ENCODE assay signal across 8 mouse cellular contexts in the genomic region with DNA sequence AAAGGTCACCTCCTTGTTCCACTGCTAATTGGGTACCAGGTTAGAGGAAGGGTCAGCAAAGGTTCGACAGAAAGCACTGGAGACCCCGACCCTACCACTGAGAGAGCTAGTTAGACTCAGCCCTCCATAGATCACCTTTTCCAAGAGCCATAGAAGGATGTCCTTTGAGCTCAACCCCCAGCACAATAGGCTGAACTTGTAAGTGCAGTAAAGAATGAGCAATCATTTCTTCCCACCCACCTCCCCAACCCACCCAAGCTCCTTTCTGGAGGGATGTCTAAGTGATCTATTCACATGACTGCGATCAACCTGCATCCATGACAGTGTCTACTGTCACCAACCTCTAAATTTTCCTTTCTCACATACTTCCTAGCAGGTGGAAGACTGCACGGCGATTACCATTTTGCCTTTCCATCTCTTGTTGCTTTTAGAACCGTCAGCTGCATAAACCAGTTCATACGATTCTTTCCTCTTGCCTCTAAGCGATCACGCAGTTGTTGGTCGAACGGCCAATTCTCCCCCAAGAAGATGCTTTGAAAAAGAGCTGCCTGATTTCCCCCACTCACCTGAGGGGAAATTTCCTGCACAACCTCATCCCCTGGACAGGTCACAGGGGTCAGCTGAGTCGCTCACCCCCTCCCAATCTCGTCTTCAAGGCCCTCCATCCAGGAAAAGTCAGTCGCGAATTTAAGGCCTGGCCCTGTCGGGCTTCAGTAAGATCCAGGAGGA. TPM values are rescaled to one million over a fixed set of nuclear protein-coding genes. Genes with fewer than 3 reads are reported as not detected.
DNase-seq lines count a peak whose midpoint lies in the region; ATAC-seq and TF ChIP-seq lines count a peak whose summit lies in the region.

No protein-coding gene starts in this region.

- H3K36me3 ChIP-seq in heart, embryonic 11.5 days (ENCODE audit: control insufficient read depth, insufficient read depth, low read length), result no peaks in the 10 kb centered on the region
- no peaks in the 10 kb centered on the region for H3K36me3 ChIP-seq in hindbrain, embryonic 13.5 days
- H3K36me3 ChIP-seq in midbrain, embryonic 14.5 days (ENCODE audit: control insufficient read depth, insufficient read depth, low read length), result no peaks in the 10 kb centered on the region

- peaks cover 26% of the 10 kb centered on the region for H3K4me1 ChIP-seq in heart, embryonic 11.5 days (ENCODE audit: control insufficient read depth, insufficient read depth, low read length)
- peaks cover 48% of the 10 kb centered on the region for H3K4me1 ChIP-seq in hindbrain, embryonic 13.5 days (replicated peaks)
- H3K4me1 ChIP-seq in midbrain, embryonic 14.5 days (ENCODE audit: control insufficient read depth, insufficient read depth, low read length), result peaks cover 39% of the 10 kb centered on the region

- H3K9ac ChIP-seq in heart, embryonic 11.5 days (ENCODE audit: low read depth, low read length), result peak overlapping the region; percentile 99
- peak overlapping the region; percentile 97 for H3K9ac ChIP-seq in hindbrain, embryonic 13.5 days
- H3K9ac ChIP-seq in midbrain, embryonic 14.5 days (replicated peaks; ENCODE audit: low read length), result peak overlapping the region; percentile 96

- no peak for DNase-seq in heart, postnatal 10 days
- DNase-seq in 3T3-L1 (ENCODE audit: low read depth, low spot score), result peak; percentile 49
- DNase-seq in brain, embryonic 14.5 days (ENCODE audit: low read depth), result peak; percentile 73
- DNase-seq in midbrain, embryonic 14.5 days, result peak; percentile 50
- DNase-seq in adrenal gland, postnatal 4 days (ENCODE audit: low spot score in 2 of 2), result no peak
- no peak for DNase-seq in adrenal gland, adult 2 months

- peak overlapping the region; percentile 75 for H3K4me2 ChIP-seq in heart, embryonic 11.5 days
- H3K4me2 ChIP-seq in hindbrain, embryonic 13.5 days, result peak overlapping the region; percentile 94
- H3K4me2 ChIP-seq in midbrain, embryonic 14.5 days (ENCODE audit: low read length), result peak overlapping the region; percentile 73

- peak overlapping the region; percentile 92 for H3K27ac ChIP-seq in heart, embryonic 11.5 days (ENCODE audit: low read depth, low read length)
- peak overlapping the region; percentile 96 for H3K27ac ChIP-seq in hindbrain, embryonic 13.5 days
- peak overlapping the region; percentile 93 for H3K27ac ChIP-seq in midbrain, embryonic 14.5 days (replicated peaks; ENCODE audit: low read depth, low read length)

- intact Hi-C loops in heart, postnatal 10 days (cut with DNase I), result loop anchor here (5.0 kb wide), 2 partner anchors 222 to 372 kb away; no protein-coding TSS in a partner anchor

- no peak for ATAC-seq in heart, embryonic 11.5 days (replicated peaks; ENCODE audit: insufficient number of reproducible peaks, low FRiP score, low TSS enrichment)
- ATAC-seq in hindbrain, embryonic 13.5 days (ENCODE audit: low FRiP score), result no peak
- no peak for ATAC-seq in midbrain, embryonic 14.5 days (ENCODE audit: low FRiP score, low TSS enrichment)

- peak overlapping the region; percentile 93 for H3K4me3 ChIP-seq in heart, embryonic 11.5 days (ENCODE audit: low read depth, low read length)
- H3K4me3 ChIP-seq in hindbrain, embryonic 13.5 days, result peak overlapping the region; percentile 94
- peak overlapping the region; percentile 88 for H3K4me3 ChIP-seq in midbrain, embryonic 14.5 days (replicated peaks; ENCODE audit: low read depth, low read length)

- H3K27me3 ChIP-seq in heart, embryonic 11.5 days (ENCODE audit: control insufficient read depth, insufficient read depth, low read length), result no peaks in the 10 kb centered on the region
- no peaks in the 10 kb centered on the region for H3K27me3 ChIP-seq in hindbrain, embryonic 13.5 days
- no peaks in the 10 kb centered on the region for H3K27me3 ChIP-seq in midbrain, embryonic 14.5 days (ENCODE audit: control insufficient read depth, insufficient read depth, low read length)

- H3K9me3 ChIP-seq in heart, embryonic 11.5 days (replicated peaks; ENCODE audit: control insufficient read depth, low read length), result no peaks in the 10 kb centered on the region
- H3K9me3 ChIP-seq in hindbrain, embryonic 13.5 days, result no peaks in the 10 kb centered on the region
- H3K9me3 ChIP-seq in midbrain, embryonic 14.5 days (ENCODE audit: control insufficient read depth, low read length), result no peaks in the 10 kb centered on the region

- TF ChIP-seq CTCF in brain, embryonic 14.5 days (IDR thresholded peaks at IDR 0.05; ENCODE audit: borderline replicate concordance, extremely low read depth, insufficient read depth, insufficient read length), result no peak

- 10% methylated on average over 16 of the region's 16 CpGs for WGBS in heart, embryonic 11.5 days (ENCODE audit: insufficient replicate concordance)
- 6% methylated on average over 16 of the region's 16 CpGs for WGBS in hindbrain, embryonic 13.5 days
- 4% methylated on average over 16 of the region's 16 CpGs for WGBS in midbrain, embryonic 14.5 days

- no peak for TF ChIP-seq POLR2A in brain, embryonic 14.5 days (IDR thresholded peaks at IDR 0.05; ENCODE audit: borderline replicate concordance, extremely low read depth, insufficient read depth, insufficient read length, poor library complexity, severe bottlenecking)

RNA-seq across cellular contexts. Expression of a gene that starts 1.0 kb away (rescaled TPM):
- polyA plus RNA-seq in heart, embryonic 11.5 days (2014; fragmentation: Nextera tagmentation; extraction: Ambion mirVana), result 56.1 and 68.1 TPM in 2 replicates
- 100 to 1,000 TPM in 1 of 2 experiments, 10 to 100 TPM in 1; 88.7 to 104 TPM for total RNA-seq in heart, postnatal 10 days (2021)
- polyA plus RNA-seq in brain, embryonic 14.5 days (2012; rRNA removed), result 173 and 195 TPM in 2 replicates
- 106 and 108 TPM in 2 replicates for polyA plus RNA-seq in hindbrain, embryonic 13.5 days (2015; fragmentation: Nextera tagmentation; extraction: Ambion mirVana)
- polyA plus RNA-seq in midbrain, embryonic 14.5 days (2014; fragmentation: Nextera tagmentation; extraction: Ambion mirVana), result 127 and 142 TPM in 2 replicates
- total RNA-seq in adrenal gland, postnatal 4 days (2021), result 100 to 1,000 TPM; 171 to 173 TPM
- 100 to 1,000 TPM; 218 to 230 TPM for total RNA-seq in adrenal gland, adult 2 months (2021)
- 33.9 and 37.0 TPM in 2 replicates for polyA plus RNA-seq in adrenal gland, adult 2 months (2012; rRNA removed)

Comparison
In these comparisons a context has a peak if more than half of its experiments do, and no peak if none do; other contexts are left out.
1. DNase-seq: peak in 3T3-L1 (single experiment), brain, embryonic 14.5 days (single experiment) and midbrain, embryonic 14.5 days (single experiment); none in heart, postnatal 10 days (0 of 2), adrenal gland, postnatal 4 days (0 of 2) and adrenal gland, adult 2 months (single experiment).
2. Peak in every context shown above with its lines, with median percentiles within 50 percentile points of each other: H3K27ac ChIP-seq, H3K4me2 ChIP-seq, H3K4me3 ChIP-seq and H3K9ac ChIP-seq.